Comparison of ENCODE assay signal across 19 mouse cellular contexts in genomic region chr15:77886369-77887092, GRCm38 (mm10). TPM values are rescaled to one million over a fixed set of nuclear protein-coding genes. Genes with fewer than 3 reads are reported as not detected.
DNase-seq lines count a peak whose midpoint lies in the region; ATAC-seq and TF ChIP-seq lines count a peak whose summit lies in the region.
"Had no signal": no experiment of that assay in that cellular context is flagged by ENCODE, and none has a peak within 500 bp of the region (broad histone marks: within the 10 kb centered on the region; RNA-seq: fewer than 3 reads in every experiment).

No protein-coding gene starts in this region.

- H3K27me3 ChIP-seq in forebrain, embryonic 10.5 days (ENCODE audit: poor library complexity, severe bottlenecking): no peaks in the 10 kb centered on the region
- H3K27me3 ChIP-seq in forebrain, postnatal 0 days (ENCODE audit: insufficient read depth, low read length): no peaks in the 10 kb centered on the region
- peaks cover 6% of the 10 kb centered on the region; the same call in 1 of the 2 replicates for H3K27me3 ChIP-seq in liver, embryonic 12.5 days (replicated peaks)
- no peaks in the 10 kb centered on the region for H3K27me3 ChIP-seq in ES-Bruce4 (ENCODE audit: control insufficient read depth, insufficient read depth, low read length, poor library complexity, severe bottlenecking)
- H3K27me3 ChIP-seq in intestine, embryonic 14.5 days (replicated peaks; ENCODE audit: control insufficient read depth, insufficient read depth, low read length): no peaks in the 10 kb centered on the region
- H3K27me3 ChIP-seq: neural tube, embryonic 12.5 days had no signal

- 94% methylated on average over 4 of the region's 5 CpGs for WGBS in forebrain, embryonic 10.5 days
- WGBS in forebrain, postnatal 0 days: 92% methylated on average over 4 of the region's 5 CpGs
- 74% methylated on average over 5 of the region's 5 CpGs for WGBS in liver, embryonic 12.5 days (ENCODE audit: insufficient replicate concordance)
- WGBS in intestine, embryonic 14.5 days: 95% methylated on average over 4 of the region's 5 CpGs

- ATAC-seq in forebrain, postnatal 0 days: no peak
- no peak for ATAC-seq in liver, embryonic 12.5 days
- no peak for ATAC-seq in intestine, embryonic 14.5 days (replicated peaks; ENCODE audit: low FRiP score, low TSS enrichment, low read depth)
- ATAC-seq: forebrain, embryonic 16.5 days; hindbrain, postnatal 0 days had no signal

- peaks cover 40% of the 10 kb centered on the region for H3K4me1 ChIP-seq in forebrain, embryonic 10.5 days
- no peaks in the 10 kb centered on the region for H3K4me1 ChIP-seq in forebrain, postnatal 0 days (ENCODE audit: insufficient read depth)
- H3K4me1 ChIP-seq in liver, embryonic 12.5 days: peaks cover 55% of the 10 kb centered on the region
- H3K4me1 ChIP-seq in ES-Bruce4 (ENCODE audit: control insufficient read depth, insufficient read depth, low read length): peaks cover 15% of the 10 kb centered on the region
- peaks cover 37% of the 10 kb centered on the region for H3K4me1 ChIP-seq in intestine, embryonic 14.5 days (replicated peaks; ENCODE audit: control insufficient read depth, insufficient read depth, low read length)

- TF ChIP-seq CTCF in forebrain, postnatal 0 days (IDR thresholded peaks at IDR 0.05; ENCODE audit: low read depth): no peak
- no peak for TF ChIP-seq CTCF in ES-Bruce4 (IDR thresholded peaks at IDR 0.05; ENCODE audit: low read depth, low read length)

- TF ChIP-seq EP300 in ES-Bruce4 (IDR thresholded peaks at IDR 0.05; ENCODE audit: insufficient read depth, low read depth, low read length): no peak

- H3K9me3 ChIP-seq in forebrain, embryonic 10.5 days: no peaks in the 10 kb centered on the region
- no peaks in the 10 kb centered on the region for H3K9me3 ChIP-seq in forebrain, postnatal 0 days (ENCODE audit: low read length)
- no peaks in the 10 kb centered on the region for H3K9me3 ChIP-seq in liver, embryonic 12.5 days (replicated peaks)
- H3K9me3 ChIP-seq in ES-Bruce4 (replicated peaks; ENCODE audit: control insufficient read depth, insufficient read depth, low read length, poor library complexity, severe bottlenecking): no peaks in the 10 kb centered on the region
- no peaks in the 10 kb centered on the region for H3K9me3 ChIP-seq in intestine, embryonic 14.5 days (ENCODE audit: control insufficient read depth, low read length)
- H3K9me3 ChIP-seq: limb, embryonic 10.5 days; neural tube, embryonic 12.5 days had no signal

- H3K4me2 ChIP-seq in forebrain, postnatal 0 days (ENCODE audit: low read depth): no peak overlapping the region
- no peak overlapping the region for H3K4me2 ChIP-seq in liver, embryonic 12.5 days
- H3K4me2 ChIP-seq in intestine, embryonic 14.5 days (ENCODE audit: low read length): no peak overlapping the region
- H3K4me2 ChIP-seq: lung, embryonic 14.5 days; neural tube, embryonic 12.5 days had no signal

- no peak for TF ChIP-seq POLR2A in ES-Bruce4 (IDR thresholded peaks at IDR 0.05; ENCODE audit: insufficient read depth, low read length)

- no peak for DNase-seq in forebrain, embryonic 10.5 days (ENCODE audit: extremely low spot score, low spot score)
- DNase-seq in forebrain, postnatal 0 days: no peak
- no peak for DNase-seq in liver
- DNase-seq in intestine, embryonic 14.5 days (ENCODE audit: low spot score): no peak
- DNase-seq in cerebellum, postnatal 36 days: no peak
- DNase-seq in right cerebral cortex, adult 18-20 months: no peak
- DNase-seq: adrenal gland, postnatal 36 days; cerebellum, postnatal 25 days; gastrocnemius, postnatal 25 days; lung, embryonic 14.5 days; midbrain, embryonic 14.5 days; retina, postnatal 1 day; thymus, postnatal 25 days had no signal

- 0 out of 2 replicates have a peak overlapping the region, but pooled peaks have one; percentile 21 for H3K27ac ChIP-seq in forebrain, embryonic 10.5 days
- H3K27ac ChIP-seq in forebrain, postnatal 0 days (ENCODE audit: low read depth, low read length): no peak overlapping the region
- H3K27ac ChIP-seq in liver, embryonic 12.5 days: peak overlapping the region; percentile 36; the same call in 1 of the 2 replicates
- H3K27ac ChIP-seq in ES-Bruce4 (ENCODE audit: insufficient read depth, low read length): peak overlapping the region; percentile 76
- peak overlapping the region; percentile 22; the same call in 1 of the 2 replicates for H3K27ac ChIP-seq in intestine, embryonic 14.5 days (ENCODE audit: low read depth)
- H3K27ac ChIP-seq: hindbrain, postnatal 0 days; limb, embryonic 10.5 days; neural tube, embryonic 12.5 days had no signal

- H3K36me3 ChIP-seq in forebrain, embryonic 10.5 days (replicated peaks): no peaks in the 10 kb centered on the region
- H3K36me3 ChIP-seq in forebrain, postnatal 0 days (ENCODE audit: insufficient read depth): no peaks in the 10 kb centered on the region
- no peaks in the 10 kb centered on the region for H3K36me3 ChIP-seq in liver, embryonic 12.5 days
- H3K36me3 ChIP-seq in ES-Bruce4 (ENCODE audit: control insufficient read depth, insufficient read depth, low read length, poor library complexity, severe bottlenecking): no peaks in the 10 kb centered on the region
- no peaks in the 10 kb centered on the region for H3K36me3 ChIP-seq in intestine, embryonic 14.5 days (ENCODE audit: control insufficient read depth, insufficient read depth, low read length)
- H3K36me3 ChIP-seq: limb, embryonic 10.5 days; neural tube, embryonic 12.5 days had no signal

- no peak overlapping the region for H3K4me3 ChIP-seq in forebrain, embryonic 10.5 days
- no peak overlapping the region for H3K4me3 ChIP-seq in forebrain, postnatal 0 days (ENCODE audit: low read depth, low read length)
- no peak overlapping the region for H3K4me3 ChIP-seq in liver, embryonic 12.5 days
- no peak overlapping the region for H3K4me3 ChIP-seq in ES-Bruce4 (ENCODE audit: low read depth, low read length)
- H3K4me3 ChIP-seq in intestine, embryonic 14.5 days (ENCODE audit: low read depth, low read length): no peak overlapping the region
- H3K4me3 ChIP-seq: limb, embryonic 10.5 days; neural tube, embryonic 12.5 days had no signal

- no peak overlapping the region for H3K9ac ChIP-seq in forebrain, postnatal 0 days
- H3K9ac ChIP-seq in liver, embryonic 12.5 days: no peak overlapping the region
- H3K9ac ChIP-seq in ES-Bruce4 (ENCODE audit: low read depth, poor library complexity, severe bottlenecking): no peak overlapping the region
- no peak overlapping the region for H3K9ac ChIP-seq in intestine, embryonic 14.5 days (ENCODE audit: low read length)
- H3K9ac ChIP-seq: lung, embryonic 14.5 days; neural tube, embryonic 12.5 days had no signal

RNA-seq across cellular contexts. Expression of gene Txn2, which starts 42.3 kb away (rescaled TPM):
- polyA plus RNA-seq in forebrain, embryonic 10.5 days (2016; fragmentation: Nextera tagmentation; extraction: Ambion mirVana): 288 and 291 TPM in 2 replicates
- 35.8 and 36.5 TPM in 2 replicates for total RNA-seq in forebrain, postnatal 0 days (2014; rRNA removed)
- 200 and 227 TPM in 2 replicates for polyA plus RNA-seq in forebrain, postnatal 0 days (2015; fragmentation: Nextera tagmentation; extraction: Ambion mirVana)
- 239 and 249 TPM in 2 replicates for polyA plus RNA-seq in liver, embryonic 12.5 days (2016; fragmentation: Nextera tagmentation; extraction: Ambion mirVana)
- polyA plus RNA-seq in ES-Bruce4 (2011; ENCODE audit: insufficient read depth, insufficient read length, low read depth, missing spikeins): 167 and 174 TPM in 2 replicates
- 324 and 325 TPM in 2 replicates for polyA plus RNA-seq in intestine, embryonic 14.5 days (2014; fragmentation: Nextera tagmentation; extraction: Ambion mirVana)

RNA-seq across cellular contexts. Expression of gene Myh9, which starts 44.6 kb away (rescaled TPM):
- polyA plus RNA-seq in forebrain, embryonic 10.5 days (2016; fragmentation: Nextera tagmentation; extraction: Ambion mirVana): 35.6 and 36.8 TPM in 2 replicates
- total RNA-seq in forebrain, postnatal 0 days (2014; rRNA removed): 26.4 and 35.2 TPM in 2 replicates
- 5.8 and 7.2 TPM in 2 replicates for polyA plus RNA-seq in forebrain, postnatal 0 days (2015; fragmentation: Nextera tagmentation; extraction: Ambion mirVana)
- 32.5 and 34.2 TPM in 2 replicates for polyA plus RNA-seq in liver, embryonic 12.5 days (2016; fragmentation: Nextera tagmentation; extraction: Ambion mirVana)
- polyA plus RNA-seq in ES-Bruce4 (2011; ENCODE audit: insufficient read depth, insufficient read length, low read depth, missing spikeins): 584 and 601 TPM in 2 replicates
- 67.9 and 72.2 TPM in 2 replicates for polyA plus RNA-seq in intestine, embryonic 14.5 days (2014; fragmentation: Nextera tagmentation; extraction: Ambion mirVana)
